Mouse (Mus musculus): ENCODE results near the gene Tnni3k. TPM values are rescaled to one million over a fixed set of nuclear protein-coding genes. Genes with fewer than 3 reads are reported as not detected.

Tnni3k gene
- total and polyA plus RNA-seq, 3 experiments = 0.07 TPM; not detected in 2

- no peak for TF ChIP-seq RCOR1 (conservative IDR thresholded peaks at IDR 0.05; ENCODE audit: low read depth, low read length)
- TF ChIP-seq ELF1 (IDR thresholded peaks at IDR 0.05; ENCODE audit: low read depth, low read length) = no peak
- TF ChIP-seq SMC3 (IDR thresholded peaks at IDR 0.05; ENCODE audit: low read depth, low read length) = no peak
- TF ChIP-seq ZMIZ1 (IDR thresholded peaks at IDR 0.05; ENCODE audit: low read depth, low read length) = no peak
- no peak for TF ChIP-seq MAFK (IDR thresholded peaks at IDR 0.05; ENCODE audit: insufficient replicate concordance, low read length)
- TF ChIP-seq IRF4 (IDR thresholded peaks at IDR 0.05; ENCODE audit: low read depth, low read length) = no peak
- no peak for TF ChIP-seq ZC3H11A (IDR thresholded peaks at IDR 0.05; ENCODE audit: low read depth, low read length)
- no peak for TF ChIP-seq EP300 (IDR thresholded peaks at IDR 0.05; ENCODE audit: low read length)
- TF ChIP-seq POLR2A (IDR thresholded peaks at IDR 0.05; ENCODE audit: low read depth, low read length) = no peak
- no peak for TF ChIP-seq HCFC1 (IDR thresholded peaks at IDR 0.05; ENCODE audit: low read depth, low read length)
- TF ChIP-seq MEF2A (IDR thresholded peaks at IDR 0.05; ENCODE audit: borderline replicate concordance, low read depth, low read length) = no peak
- no peak for TF ChIP-seq MAX (IDR thresholded peaks at IDR 0.05; ENCODE audit: low read length)
- TF ChIP-seq CTCF (conservative IDR thresholded peaks at IDR 0.05 in 1 of 2, IDR thresholded peaks at IDR 0.05 in 1 of 2; ENCODE audit: low read depth in 2 of 2, low read length in 2 of 2) = no peak
- no peak for TF ChIP-seq USF1 (IDR thresholded peaks at IDR 0.05; ENCODE audit: low read depth, low read length)
- TF ChIP-seq POLR2AphosphoS2 (IDR thresholded peaks at IDR 0.05; ENCODE audit: low read depth, low read length) = no peak
- Histone ChIP-seq H3K36me3 (replicated peaks in 1 of 2; ENCODE audit: control insufficient read depth in 1 of 2, insufficient read depth in 1 of 2, low read length in 1 of 2) (no peaks in the 10 kb centered on the region), H3K9ac (ENCODE audit: insufficient read depth, low read depth) (no peak overlapping the region), H3K79me2 (replicated peaks; ENCODE audit: control insufficient read depth, extremely low read depth, insufficient read depth, poor library complexity, severe bottlenecking) (no peaks in the 10 kb centered on the region), H3K9me3 (replicated peaks; ENCODE audit: low read length) (no peaks in the 10 kb centered on the region), H3K4me2 (ENCODE audit: insufficient read depth, low read depth, poor library complexity, severe bottlenecking) (no peak overlapping the region), H3K27ac (ENCODE audit: insufficient read depth, low read depth) (no peak overlapping the region), H3K27me3 (replicated peaks) (no peaks in the 10 kb centered on the region), H3K4me3 (replicated peaks in 1 of 3; ENCODE audit: low read depth in 2 of 3, low read length in 2 of 3, poor library complexity in 1 of 3) (no peak overlapping the region), H3K4me1 (ENCODE audit: control insufficient read depth in 1 of 2, insufficient read depth in 2 of 2) (no peaks in the 10 kb centered on the region)
- in situ Hi-C loops (cut with MboI; ENCODE audit: low pct_ligation_motif_present, low pct_unique_long_range_greater_than_20kb, low sequenced_read_pairs) (no loop called here), dilution Hi-C loops (cut with MboI; ENCODE audit: extremely low pct_ligation_motif_present, extremely low pct_unique_long_range_greater_than_20kb, low sequenced_read_pairs) (no loop called here)
- no peak for DNase-seq (ENCODE audit: extremely low read depth)
Measured at GRCm38 (mm10) chr3:154945688-154946161, 109.5 kb downstream of the Tnni3k start.

- in situ Hi-C loops (cut with MboI; ENCODE audit: low pct_ligation_motif_present, low pct_unique_long_range_greater_than_20kb, low sequenced_read_pairs) = no loop called here
- no peak overlapping the region for H3K4me2 ChIP-seq (ENCODE audit: insufficient read depth, low read depth, poor library complexity, severe bottlenecking)
- dilution Hi-C loops (cut with MboI; ENCODE audit: extremely low pct_ligation_motif_present, extremely low pct_unique_long_range_greater_than_20kb, low sequenced_read_pairs) = no loop called here
- H3K36me3 ChIP-seq (replicated peaks in 1 of 2; ENCODE audit: control insufficient read depth in 1 of 2, insufficient read depth in 1 of 2, low read length in 1 of 2) = no peaks in the 10 kb centered on the region
- no peaks in the 10 kb centered on the region for H3K79me2 ChIP-seq (replicated peaks; ENCODE audit: control insufficient read depth, extremely low read depth, insufficient read depth, poor library complexity, severe bottlenecking)
- H3K4me1 ChIP-seq (ENCODE audit: control insufficient read depth in 1 of 2, insufficient read depth in 2 of 2) = no peaks in the 10 kb centered on the region
- H3K9me3 ChIP-seq (replicated peaks; ENCODE audit: low read length) = peaks cover 7% of the 10 kb centered on the region
- H3K4me3 ChIP-seq (replicated peaks in 1 of 3; ENCODE audit: low read depth in 2 of 3, low read length in 2 of 3, poor library complexity in 1 of 3) = no peak overlapping the region
- TF ChIP-seq PAX5 (IDR thresholded peaks at IDR 0.05; ENCODE audit: low read length) (no peak), E2F4 (IDR thresholded peaks at IDR 0.05; ENCODE audit: insufficient replicate concordance, low read depth, low read length) (no peak), CHD1 (IDR thresholded peaks at IDR 0.05; ENCODE audit: low read depth, low read length) (no peak), RAD21 (IDR thresholded peaks at IDR 0.05; ENCODE audit: low read depth, low read length) (no peak), HCFC1 (IDR thresholded peaks at IDR 0.05; ENCODE audit: low read depth, low read length) (no peak), TCF12 (IDR thresholded peaks at IDR 0.05; ENCODE audit: low read depth, low read length) (no peak), ZNF384 (IDR thresholded peaks at IDR 0.05; ENCODE audit: low read depth, low read length) (no peak), JUN (IDR thresholded peaks at IDR 0.05; ENCODE audit: insufficient read depth, low read depth, low read length) (no peak), POLR2A (IDR thresholded peaks at IDR 0.05; ENCODE audit: low read depth, low read length) (no peak), MXI1 (IDR thresholded peaks at IDR 0.05; ENCODE audit: low read depth, low read length) (no peak), USF2 (conservative IDR thresholded peaks at IDR 0.05; ENCODE audit: low read depth, low read length) (no peak), IRF4 (IDR thresholded peaks at IDR 0.05; ENCODE audit: low read depth, low read length) (no peak), NRF1 (IDR thresholded peaks at IDR 0.05; ENCODE audit: low read depth, low read length) (no peak), CTCF (conservative IDR thresholded peaks at IDR 0.05 in 1 of 2, IDR thresholded peaks at IDR 0.05 in 1 of 2; ENCODE audit: low read depth in 2 of 2, low read length in 2 of 2) (no peak)
- no peak for DNase-seq (ENCODE audit: extremely low read depth)
- H3K9ac ChIP-seq (ENCODE audit: insufficient read depth, low read depth) = no peak overlapping the region
- no peak overlapping the region for H3K27ac ChIP-seq (ENCODE audit: insufficient read depth, low read depth)
- H3K27me3 ChIP-seq (replicated peaks) = no peaks in the 10 kb centered on the region
Measured at GRCm38 (mm10) chr3:154927757-154928156, 127.5 kb downstream of the Tnni3k start.
